Mouse (Mus musculus) cerebellum, postnatal 36 days (tissue): Measurements from ENCODE around the gene Cul7.

Source experiments
- DNase-seq, 2 experiments: peaks; one replicate each; pipeline ENCODE4 v3.0.0; 2021 to 2022; ENCODE audit warnings: mixed read lengths in 2 of 2

Gene Cul7

GRCm38 (mm10) chr17:46673850-46674529 is 23.9 kb downstream of the Cul7 start, which contains the start of gene Rrp36:
Gene Rrp36 (minus strand): TSS chr17:46674352.
- DNase-seq = peak; percentile 84 to 85

GRCm38 (mm10) chr17:46674530-46675283 is 24.6 kb downstream of the Cul7 start:
- DNase-seq = no peak

GRCm38 (mm10) chr17:46678416-46678815 is 28.3 kb downstream of the Cul7 start, which contains the start of gene Mea1:
Gene Mea1 (plus strand): TSS chr17:46678793.
- no peak for DNase-seq

GRCm38 (mm10) chr17:46678911-46679310 is 28.8 kb downstream of the Cul7 start:
- DNase-seq = no peak

DNA sequence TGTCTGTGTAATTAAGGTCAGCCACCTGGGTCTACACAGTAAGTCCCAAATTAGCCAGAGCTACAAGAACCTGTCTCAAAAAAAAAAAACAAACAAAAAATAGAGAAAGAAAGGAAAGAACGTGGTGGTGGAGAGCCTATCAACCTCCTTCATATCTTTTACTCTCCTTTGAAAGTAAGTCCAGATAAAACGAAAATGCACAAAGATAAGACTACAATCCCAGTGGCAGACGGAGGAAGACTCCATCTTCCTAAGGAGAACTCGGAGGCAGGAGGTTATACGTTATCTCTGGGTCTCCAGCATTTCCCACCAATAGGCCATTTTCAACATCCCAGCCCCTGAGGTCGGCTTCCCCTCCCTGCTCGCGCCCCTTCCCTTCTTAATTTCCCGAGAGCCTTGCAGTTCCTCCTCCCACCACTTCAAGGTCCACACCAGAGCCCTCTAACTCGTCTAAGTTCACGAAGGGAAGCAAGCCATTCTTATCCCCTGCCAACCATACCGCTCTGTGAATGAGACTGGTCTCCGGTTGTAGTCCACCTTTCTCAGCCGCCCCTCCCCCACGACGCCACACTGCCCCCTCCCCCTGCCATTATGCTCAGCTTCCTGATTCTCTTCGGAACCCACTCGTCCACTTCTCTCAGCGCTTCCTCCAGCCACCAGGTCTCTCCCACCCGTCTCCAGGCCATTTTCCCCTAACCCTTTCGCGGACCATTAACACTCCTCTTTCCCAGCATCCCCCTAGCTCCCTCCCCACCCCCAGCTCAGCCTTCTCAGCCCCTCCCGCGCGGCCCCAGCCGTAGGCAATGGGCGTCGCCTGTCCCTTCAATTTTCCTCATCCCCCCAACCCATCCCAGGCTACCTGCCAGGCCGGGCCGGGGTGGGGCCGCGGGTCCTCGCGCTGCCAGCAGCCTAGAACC is 30.0 kb downstream of the Cul7 start:
- peak; percentile 43 to 50 for DNase-seq

GRCm38 (mm10) chr17:46680760-46681373 is 30.7 kb downstream of the Cul7 start, which contains the start of gene Klhdc3:
Gene Klhdc3 (minus strand): TSS chr17:46680914.
- DNase-seq = peak; percentile 95 to 98

- no peak for DNase-seq
Measured at GRCm38 (mm10) chr17:46681466-46682118, 31.5 kb downstream of the Cul7 start.

- DNase-seq = no peak
Measured at GRCm38 (mm10) chr17:46682654-46683389, 32.7 kb downstream of the Cul7 start.

GRCm38 (mm10) chr17:46685913-46686312 is 35.8 kb downstream of the Cul7 start:
- DNase-seq = no peak

GRCm38 (mm10) chr17:46690665-46691064 is 40.5 kb downstream of the Cul7 start:
- no peak for DNase-seq

DNA sequence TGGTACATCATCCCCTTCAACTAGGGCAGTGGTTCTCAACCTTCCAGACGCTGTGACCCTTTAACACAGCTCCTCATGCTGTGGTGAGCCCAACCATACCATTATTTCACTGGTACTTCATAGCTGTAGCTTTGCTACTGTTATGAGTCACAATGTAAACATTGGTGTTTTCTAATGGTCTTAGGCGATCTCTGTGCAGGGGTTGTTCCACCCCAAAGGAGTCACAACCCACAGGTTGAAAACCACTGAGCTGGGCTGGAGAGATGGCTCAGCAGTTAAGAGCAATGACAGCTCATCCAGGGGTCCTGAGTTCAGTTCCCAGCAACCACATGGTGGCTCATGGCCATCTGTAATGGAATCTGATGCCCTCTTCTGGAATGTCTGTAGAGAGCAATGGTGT is 41.3 kb downstream of the Cul7 start:
- no peak for DNase-seq

DNA sequence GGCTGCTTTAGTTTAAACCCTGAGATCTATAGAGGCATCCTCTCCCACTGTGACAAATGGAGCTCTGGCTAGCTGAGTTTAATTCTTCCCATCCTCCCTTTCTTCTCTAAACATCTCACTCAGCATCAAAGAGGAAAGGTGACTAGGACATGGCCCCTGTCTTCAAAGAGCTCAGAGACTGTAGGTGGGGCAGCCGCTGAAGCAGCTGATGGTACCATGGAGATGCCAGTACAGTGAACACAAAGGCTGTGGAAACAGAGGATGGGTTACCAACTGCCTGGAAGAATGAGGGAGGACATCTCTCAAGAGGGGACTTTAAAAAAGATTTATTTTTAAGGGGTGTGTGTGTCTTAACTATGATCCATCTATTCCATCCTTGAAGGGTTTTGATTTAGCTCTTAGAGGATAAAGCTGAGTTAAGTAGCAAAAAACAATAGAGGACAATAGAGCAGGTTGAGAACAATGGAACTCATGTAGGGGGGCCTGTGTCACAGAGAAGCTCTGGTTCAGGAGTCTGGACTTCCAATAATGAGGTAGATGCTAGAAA is 44.5 kb downstream of the Cul7 start:
- no peak for DNase-seq

DNA sequence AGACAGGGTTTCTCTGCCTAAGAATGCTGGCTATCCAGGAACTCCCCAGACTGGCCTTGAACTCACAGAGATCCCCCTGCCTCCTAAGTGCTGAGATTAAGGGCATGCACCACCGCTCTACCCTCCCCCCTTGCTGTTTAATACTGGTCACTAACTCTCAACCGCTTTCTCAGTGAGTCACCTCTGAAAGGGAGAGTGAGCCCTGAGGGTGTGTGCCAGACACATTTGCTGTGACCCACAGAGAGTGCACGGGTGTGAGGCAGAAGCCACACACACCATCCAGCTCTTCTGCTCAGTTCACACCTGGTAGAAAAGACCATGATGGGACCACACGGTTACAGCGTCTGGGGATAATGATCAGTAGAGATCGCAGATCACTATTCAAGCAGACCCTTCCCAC is 48.4 kb downstream of the Cul7 start:
- DNase-seq = no peak

- no peak for DNase-seq
Measured at GRCm38 (mm10) chr17:46699245-46699644, 49.1 kb downstream of the Cul7 start.

DNA sequence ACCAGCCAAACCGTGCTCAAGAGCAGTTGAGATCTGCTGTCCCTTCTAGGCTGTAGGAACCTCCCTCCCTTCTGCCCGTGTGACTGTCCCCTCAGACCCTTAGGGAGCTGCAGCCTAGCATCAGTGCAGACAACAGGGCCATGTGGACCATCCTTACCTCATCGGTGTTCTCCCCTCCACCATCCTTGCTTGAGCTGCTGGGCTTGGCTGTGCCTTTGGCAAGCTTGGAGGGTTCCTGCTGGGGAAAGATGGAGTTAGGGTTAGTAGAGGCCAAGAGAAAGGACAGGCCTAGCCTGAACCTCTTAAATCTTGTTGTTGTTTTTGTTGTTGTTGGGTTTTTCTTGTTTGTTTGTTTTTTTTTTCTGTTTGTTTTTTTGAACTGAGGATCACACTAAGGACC is 49.8 kb downstream of the Cul7 start:
- DNase-seq = peak; percentile 60 to 64

DNA sequence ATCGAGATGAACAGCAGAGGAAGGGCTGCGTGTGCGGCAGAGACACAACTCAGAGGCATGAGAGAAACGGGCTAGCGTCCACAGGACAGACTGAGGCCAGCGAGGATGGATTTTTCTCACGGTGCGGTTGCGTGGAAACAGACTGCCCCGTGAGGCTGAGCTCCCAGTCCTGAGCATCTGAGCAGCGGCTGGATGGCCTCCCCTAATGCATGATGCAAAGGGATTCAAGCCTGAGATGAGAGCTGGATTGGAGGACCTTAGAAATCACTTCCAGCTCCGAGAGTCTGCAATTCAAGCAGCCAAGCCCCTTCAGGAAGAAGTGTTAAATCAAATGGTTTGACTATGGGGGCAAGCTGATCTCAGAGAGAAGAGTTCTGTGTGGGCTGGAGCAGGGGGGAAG is 51.4 kb downstream of the Cul7 start:
- no peak for DNase-seq

GRCm38 (mm10) chr17:46702100-46702499 is 52.0 kb downstream of the Cul7 start:
- no peak for DNase-seq

DNA sequence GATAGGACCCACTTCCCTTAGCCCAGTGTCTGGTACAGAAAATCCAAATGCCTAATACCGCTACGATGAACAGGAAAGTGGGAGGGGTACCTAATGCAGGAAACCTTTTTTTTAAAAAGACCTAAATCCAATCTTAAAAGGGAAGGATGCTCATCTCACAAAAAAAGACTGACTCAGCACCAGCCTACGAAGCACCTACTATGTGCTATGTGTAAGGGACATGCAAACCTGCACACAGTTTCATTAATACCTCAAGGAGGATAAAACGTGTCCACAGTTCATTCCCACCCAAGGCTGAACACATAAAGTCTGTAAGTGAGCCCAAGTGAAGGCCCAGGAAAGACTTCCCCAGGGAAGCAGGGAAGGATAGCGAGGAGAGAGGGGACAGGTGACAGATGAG is 52.4 kb downstream of the Cul7 start:
- no peak for DNase-seq

- no peak for DNase-seq
Measured at GRCm38 (mm10) chr17:46703971-46704886, 54.1 kb downstream of the Cul7 start.
